Mouse (Mus musculus) heart, embryonic 13.5 days (tissue): Measurements from ENCODE around the gene Epop. TPM values are rescaled to one million over a fixed set of nuclear protein-coding genes. Genes with fewer than 3 reads are reported as not detected.
"Not testable (repeated sequence)": the region's sequence is repeated elsewhere in the genome, so short reads cannot be mapped to it uniquely, and the experiment has no call there.

ENCODE experiments used
- ATAC-seq: fragments of 200-750 bp; cut with Nextera tagmentation; 2 replicates; pipeline ENCODE4 v1.8.0; 2017; ENCODE audit warnings: moderate TSS enrichment; ENCODE audit not compliant: insufficient number of reproducible peaks, low FRiP score, low TSS enrichment; ENCODE audit errors: extremely low read depth
- H3K27ac ChIP-seq: fragments of 300-500 bp; sonication (generic); replicated peaks from 2 replicates; pipeline ENCODE4 v1.5.1; 2015; ENCODE audit warnings: moderate library complexity, mild to moderate bottlenecking, inconsistent platforms
- H3K27me3 ChIP-seq: fragments of 300-500 bp; sonication (generic); replicated peaks from 2 replicates; pipeline ENCODE4 v1.6.1; 2015; ENCODE audit warnings: mild to moderate bottlenecking, inconsistent platforms
- H3K36me3 ChIP-seq: fragments of 300-500 bp; sonication (generic); 2 replicates; pipeline ENCODE4 v1.6.1; 2015; ENCODE audit warnings: mild to moderate bottlenecking, inconsistent platforms
- H3K4me1 ChIP-seq: fragments of 300-500 bp; sonication (generic); 2 replicates; pipeline ENCODE4 v1.6.1; 2015; ENCODE audit warnings: inconsistent platforms
- H3K4me2 ChIP-seq: fragments of 300-500 bp; sonication (generic); 2 replicates; pipeline ENCODE4 v1.6.1; 2015; ENCODE audit warnings: inconsistent platforms, mild to moderate bottlenecking, moderate library complexity
- H3K4me3 ChIP-seq: fragments of 300-500 bp; sonication (generic); 2 replicates; pipeline ENCODE4 v1.5.1; 2015; ENCODE audit warnings: moderate library complexity, mild to moderate bottlenecking, inconsistent platforms
- H3K9ac ChIP-seq: fragments of 300-500 bp; sonication (generic); 2 replicates; pipeline ENCODE4 v1.6.1; 2015; ENCODE audit warnings: inconsistent platforms, mild to moderate bottlenecking, moderate library complexity
- H3K9me3 ChIP-seq: fragments of 300-500 bp; sonication (generic); 2 replicates; pipeline ENCODE4 v1.6.1; 2016; ENCODE audit warnings: inconsistent platforms
- WGBS: fragments of 180-500 bp; shearing (Covaris S2); methylation state at CpG from one replicate; pipeline ENCODE4 v1.1.7; 2015; ENCODE audit warnings: mixed read lengths; 5-methylcytosine and 5-hydroxymethylcytosine counted together
- polyA plus RNA-seq: library from polyadenylated mRNA; unstranded; fragments of >200 nt; fragmentation: Nextera tagmentation; extraction: Ambion mirVana; gene quantifications from 2 replicates; pipeline ENCODE4 v1.2.1, GENCODE M21; 2015

Epop gene
- polyA plus RNA-seq, 1 experiment from 2014 or later, result 1.1 TPM

DNA sequence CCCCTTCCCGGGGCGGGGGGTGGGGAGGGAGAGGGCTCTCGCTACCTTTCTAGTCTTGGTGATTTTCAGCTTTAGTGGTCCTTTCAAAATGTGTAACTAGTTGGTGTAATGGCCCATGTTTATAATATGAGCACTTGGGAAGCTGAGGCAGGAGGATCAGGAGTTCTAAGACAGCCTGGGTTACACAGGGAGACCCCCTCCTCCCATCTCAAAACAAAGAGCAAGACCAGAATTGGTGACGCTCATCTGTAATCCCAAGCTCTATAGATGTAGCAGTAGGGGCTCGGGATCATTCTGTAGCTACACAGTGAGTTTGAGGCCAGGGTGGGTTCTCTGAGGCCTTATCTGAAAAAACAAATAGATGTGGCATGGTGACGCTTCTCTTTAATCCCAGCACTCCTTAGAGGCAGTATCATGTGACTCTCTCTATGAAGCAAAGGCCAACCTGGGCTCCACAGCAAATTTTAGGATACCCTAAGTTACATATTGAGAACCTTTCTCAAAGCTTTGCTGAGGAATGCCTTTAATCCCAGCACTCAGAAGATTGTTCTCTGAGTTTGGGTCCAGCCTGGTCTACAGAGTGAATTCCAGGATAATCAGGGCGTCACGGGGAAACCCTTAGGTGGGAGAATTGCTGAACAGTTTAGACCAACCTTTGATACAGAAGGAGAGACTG, 14.0 kb upstream of the Epop start:
- Histone ChIP-seq H3K27ac (no peak overlapping the region), H3K4me2 (no peak overlapping the region), H3K9me3 (peaks cover 6% of the 10 kb centered on the region; the same call in 1 of the 2 replicates), H3K27me3 (0 out of 2 replicates have a peak, but pooled peaks cover 2% of the 10 kb centered on the region), H3K4me3 (no peak overlapping the region), H3K4me1 (no peaks in the 10 kb centered on the region), H3K9ac (no peak overlapping the region), H3K36me3 (no peaks in the 10 kb centered on the region)
- 68% methylated on average over 8 of the region's 8 CpGs for WGBS
- ATAC-seq, result no peak

DNA sequence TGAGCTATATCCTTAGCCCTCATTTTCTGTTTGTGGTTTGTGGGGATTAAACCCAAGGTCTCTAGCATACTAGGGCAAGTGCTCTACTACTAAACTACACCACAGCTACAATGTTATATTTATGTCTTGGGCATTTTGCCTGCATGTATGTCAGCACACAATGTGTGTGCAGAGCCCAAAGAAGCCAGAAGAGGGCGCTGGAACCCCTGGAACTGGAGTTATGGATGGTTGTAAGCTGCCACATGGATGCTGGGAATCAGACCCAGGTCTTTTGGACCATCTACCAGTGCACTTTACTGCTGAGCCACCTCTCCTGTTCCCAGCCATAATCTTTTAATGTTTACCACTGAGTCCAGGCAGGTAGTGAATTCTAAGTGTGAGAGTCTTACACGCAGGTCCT, 13.2 kb upstream of the Epop start:
- 0 out of 2 replicates have a peak, but pooled peaks cover 7% of the 10 kb centered on the region for H3K27me3 ChIP-seq
- H3K36me3 ChIP-seq, result no peaks in the 10 kb centered on the region
- no peak overlapping the region for H3K4me3 ChIP-seq
- WGBS, result 46% methylated on average over 2 of the region's 2 CpGs
- no peaks in the 10 kb centered on the region for H3K4me1 ChIP-seq
- peaks cover 6% of the 10 kb centered on the region; the same call in 1 of the 2 replicates for H3K9me3 ChIP-seq
- no peak overlapping the region for H3K4me2 ChIP-seq
- no peak overlapping the region for H3K9ac ChIP-seq
- ATAC-seq, result no peak
- no peak overlapping the region for H3K27ac ChIP-seq

DNA sequence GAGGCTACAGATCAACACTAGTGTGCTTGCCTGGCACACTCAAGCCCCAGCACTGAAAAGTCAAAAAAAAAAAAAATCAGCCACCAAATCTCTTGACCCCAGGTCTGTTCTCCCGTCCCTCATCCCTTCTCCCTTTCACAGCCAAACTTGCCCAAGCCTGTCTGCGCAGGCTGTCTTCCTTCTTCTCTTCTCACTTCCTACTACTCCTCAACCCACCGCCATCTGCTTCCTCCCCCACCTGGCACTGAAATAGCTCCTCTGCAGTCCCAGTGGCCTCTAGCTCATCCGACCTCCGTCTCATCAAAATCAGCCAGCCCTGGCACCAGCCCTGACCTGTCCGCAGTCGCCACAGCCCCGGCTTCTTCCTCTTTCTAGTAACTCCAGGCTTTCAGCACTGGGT, 12.2 kb upstream of the Epop start:
- peaks cover 6% of the 10 kb centered on the region; the same call in 1 of the 2 replicates for H3K9me3 ChIP-seq
- ATAC-seq, result no peak
- WGBS, result 41% methylated on average over 8 of the region's 8 CpGs
- H3K9ac ChIP-seq, result 0 out of 2 replicates have a peak overlapping the region, but pooled peaks have one; percentile 15
- H3K27ac ChIP-seq, result no peak overlapping the region
- H3K27me3 ChIP-seq, result 0 out of 2 replicates have a peak, but pooled peaks cover 9% of the 10 kb centered on the region
- H3K4me1 ChIP-seq, result no peaks in the 10 kb centered on the region
- H3K36me3 ChIP-seq, result no peaks in the 10 kb centered on the region
- no peak overlapping the region for H3K4me3 ChIP-seq
- H3K4me2 ChIP-seq, result no peak overlapping the region

DNA sequence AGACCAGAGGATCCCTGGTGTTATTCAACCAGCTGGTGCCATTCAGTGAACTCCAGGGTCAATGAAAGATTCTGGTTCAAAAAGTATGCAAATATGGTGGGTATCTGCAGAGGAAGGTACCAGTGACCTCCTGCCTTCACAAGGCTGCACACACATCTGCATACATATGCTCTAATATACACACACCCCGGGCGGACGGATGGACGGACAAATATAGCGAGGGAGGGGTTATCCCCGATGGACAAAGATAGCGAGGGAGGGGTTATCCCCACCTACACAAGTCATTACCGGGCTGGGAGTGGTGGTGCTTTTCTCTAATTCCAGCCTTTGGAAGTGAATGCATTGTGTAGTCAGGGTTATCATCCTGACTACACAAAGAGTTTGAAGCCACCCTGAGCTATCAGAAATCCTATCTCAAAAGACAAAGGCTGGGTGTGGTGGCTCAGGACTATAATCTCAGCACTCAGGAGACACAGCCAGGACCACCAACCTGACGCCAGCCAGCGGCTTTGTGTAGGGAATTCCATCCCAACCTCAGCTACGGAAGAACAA, 6.0 kb upstream of the Epop start:
- WGBS, result 70% methylated on average over 11 of the region's 11 CpGs
- no peak overlapping the region for H3K9ac ChIP-seq
- peaks cover 33% of the 10 kb centered on the region for H3K27me3 ChIP-seq
- H3K4me3 ChIP-seq, result no peak overlapping the region
- no peak overlapping the region for H3K27ac ChIP-seq
- no peak overlapping the region for H3K4me2 ChIP-seq
- H3K9me3 ChIP-seq, result no peaks in the 10 kb centered on the region
- no peak for ATAC-seq
- H3K36me3 ChIP-seq, result no peaks in the 10 kb centered on the region
- 0 out of 2 replicates have a peak, but pooled peaks cover 2% of the 10 kb centered on the region for H3K4me1 ChIP-seq

DNA sequence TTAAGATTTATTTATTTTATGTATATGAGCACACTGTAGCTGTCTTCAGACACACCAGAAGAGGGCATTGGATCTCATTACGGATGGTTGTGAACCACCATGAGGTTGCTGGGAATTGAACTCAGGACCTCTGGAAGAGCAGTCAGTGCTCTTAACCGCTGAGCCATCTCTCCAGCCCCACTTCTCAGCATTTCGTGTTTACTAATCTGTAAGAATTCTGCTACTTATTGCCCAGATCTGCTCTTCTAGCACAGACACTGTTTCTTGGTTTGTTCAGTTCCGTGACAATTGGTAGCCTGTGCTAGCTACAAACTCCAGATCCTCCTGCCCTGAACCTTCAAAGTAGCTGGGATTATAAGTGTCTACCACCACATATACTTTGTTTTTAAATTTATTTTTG, 2.9 kb upstream of the Epop start:
- ATAC-seq, H3K9me3 ChIP-seq, H3K4me3 ChIP-seq, H3K4me2 ChIP-seq, H3K9ac ChIP-seq, H3K27ac ChIP-seq, H3K36me3 ChIP-seq: not testable (repeated sequence)
- peaks cover 55% of the 10 kb centered on the region for H3K27me3 ChIP-seq
- H3K4me1 ChIP-seq, result peaks cover 26% of the 10 kb centered on the region
- WGBS, result 77% methylated on average over 4 of the region's 4 CpGs

DNA sequence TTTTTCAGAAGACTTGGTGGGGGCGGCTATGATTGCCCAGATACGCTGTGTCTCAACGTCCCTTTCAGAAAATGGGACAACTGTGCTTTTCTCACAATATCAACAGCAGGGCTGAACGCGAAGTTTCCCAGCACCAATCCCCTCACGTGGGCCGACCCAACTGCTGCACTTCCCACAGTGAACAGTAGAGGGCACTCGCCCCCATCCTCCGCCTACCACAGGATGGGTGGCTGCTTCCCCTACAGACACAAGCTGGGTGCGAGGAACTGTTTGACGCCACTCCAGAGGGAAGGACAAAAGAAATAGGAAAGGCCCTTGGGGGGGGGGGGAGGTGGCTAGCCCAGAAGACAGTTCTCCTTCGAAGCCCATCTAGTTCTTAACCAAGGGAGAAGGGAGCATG, 2.4 kb upstream of the Epop start:
- H3K9ac ChIP-seq, result no peak overlapping the region
- no peak for ATAC-seq
- H3K4me3 ChIP-seq, result no peak overlapping the region
- H3K27ac ChIP-seq, result no peak overlapping the region
- whole genome bisulfite sequencing, result 3% methylated on average over 12 of the region's 12 CpGs
- no peaks in the 10 kb centered on the region for H3K36me3 ChIP-seq
- peaks cover 60% of the 10 kb centered on the region for H3K27me3 ChIP-seq
- H3K4me2 ChIP-seq, result no peak overlapping the region
- H3K4me1 ChIP-seq, result peaks cover 29% of the 10 kb centered on the region
- H3K9me3 ChIP-seq, result no peaks in the 10 kb centered on the region

DNA sequence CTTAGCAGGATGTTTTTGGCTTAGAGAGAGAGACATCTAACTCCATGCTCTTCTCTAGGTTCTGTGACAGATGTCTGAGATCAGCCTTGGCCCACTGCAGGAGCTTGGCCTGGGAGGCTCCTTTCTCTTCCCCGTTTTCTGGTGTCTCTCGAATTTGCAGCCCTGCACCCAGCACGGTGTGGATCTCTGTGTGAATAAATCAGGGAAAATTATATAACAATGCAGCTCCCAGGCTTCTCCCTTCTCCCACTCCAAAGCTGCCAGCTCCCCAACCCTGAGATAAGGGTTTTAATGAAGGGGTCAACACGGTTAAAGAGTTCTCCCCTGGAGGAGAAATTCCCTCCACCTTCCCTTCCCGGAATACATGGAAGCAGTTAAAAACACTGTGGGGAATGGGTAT, 2.0 kb upstream of the Epop start:
- WGBS, result 20% methylated on average over 5 of the region's 5 CpGs
- no peak overlapping the region for H3K9ac ChIP-seq
- H3K27me3 ChIP-seq, result peaks cover 64% of the 10 kb centered on the region
- H3K36me3 ChIP-seq, result no peaks in the 10 kb centered on the region
- H3K4me1 ChIP-seq, result peaks cover 33% of the 10 kb centered on the region
- no peak overlapping the region for H3K27ac ChIP-seq
- H3K9me3 ChIP-seq, result no peaks in the 10 kb centered on the region
- no peak for ATAC-seq
- H3K4me3 ChIP-seq, result no peak overlapping the region
- H3K4me2 ChIP-seq, result no peak overlapping the region

DNA sequence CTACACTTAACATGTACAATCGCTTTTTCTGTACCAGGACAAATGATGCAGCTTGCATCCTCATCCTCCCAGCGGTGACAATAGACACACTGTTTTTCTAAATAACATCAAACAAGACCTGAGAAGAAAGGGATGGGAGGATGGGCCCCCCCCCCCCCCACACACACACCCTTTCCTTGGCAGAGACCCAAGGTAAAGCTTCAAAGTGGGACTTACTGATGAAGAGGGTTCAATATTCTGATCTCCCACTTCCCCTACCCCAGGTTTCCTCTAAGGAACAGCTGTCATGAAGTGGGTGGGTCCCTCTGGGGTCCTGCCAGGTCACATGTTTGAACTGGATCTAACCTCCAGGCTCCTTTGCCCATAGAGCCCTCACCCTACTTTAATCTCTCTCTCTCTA, 1.5 kb upstream of the Epop start:
- Histone ChIP-seq H3K9ac (no peak overlapping the region), H3K27me3 (peaks cover 69% of the 10 kb centered on the region), H3K27ac (no peak overlapping the region), H3K9me3 (no peaks in the 10 kb centered on the region), H3K4me2 (no peak overlapping the region), H3K4me1 (peaks cover 34% of the 10 kb centered on the region), H3K4me3 (no peak overlapping the region), H3K36me3 (no peaks in the 10 kb centered on the region)
- WGBS, result 36% methylated on average over 2 of the region's 2 CpGs
- no peak for ATAC-seq

DNA sequence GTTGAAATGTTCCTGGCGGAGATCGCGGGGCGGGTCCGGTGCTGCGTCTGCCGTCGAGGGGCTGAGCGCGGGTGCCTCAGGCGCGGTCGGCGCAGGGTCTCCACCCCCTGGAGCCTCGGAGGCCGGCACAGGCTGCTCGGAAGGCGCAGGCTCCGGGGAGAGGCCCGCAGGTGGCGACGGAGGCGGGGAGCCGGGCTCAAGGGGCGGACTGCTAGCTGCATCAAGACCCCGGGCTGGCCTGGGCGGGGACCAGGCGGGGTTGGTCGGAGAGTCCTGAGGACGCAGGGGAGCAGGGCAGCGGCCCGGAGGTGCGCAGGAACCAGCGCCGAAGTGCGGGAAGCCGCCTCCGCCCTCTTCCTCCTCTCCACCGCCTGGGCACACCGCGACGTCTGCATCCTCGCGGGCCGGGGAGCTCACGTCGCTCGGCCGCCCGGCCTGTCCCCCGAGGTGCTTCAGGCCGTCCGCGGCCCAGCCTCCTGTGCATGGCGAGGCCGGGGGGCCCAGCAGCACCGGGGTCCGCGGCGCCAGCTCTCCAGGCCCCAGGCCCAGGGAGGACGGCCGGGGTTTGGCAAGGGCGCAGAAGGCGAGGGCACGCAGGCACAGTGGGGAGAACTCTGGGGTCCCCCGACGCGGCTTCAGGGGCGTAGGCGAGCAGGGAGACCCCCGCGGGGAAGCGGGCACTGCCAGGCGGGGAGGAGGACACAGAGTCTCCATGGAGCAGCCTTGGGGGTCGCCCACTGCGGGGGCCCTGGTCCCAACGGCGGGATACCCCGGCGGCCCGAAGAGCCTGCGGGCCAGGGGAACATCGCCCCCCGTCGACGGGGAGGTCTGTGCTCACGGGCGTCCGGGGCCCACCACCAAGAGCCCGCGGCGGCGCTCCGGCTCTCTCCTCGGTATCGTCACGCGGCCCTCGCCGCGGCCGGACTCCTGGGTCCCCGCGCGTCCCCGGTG, 659 bp downstream of the Epop start:
- no peaks in the 10 kb centered on the region for H3K9me3 ChIP-seq
- peak overlapping the region; percentile 87 for H3K9ac ChIP-seq
- H3K4me2 ChIP-seq, result peak overlapping the region; percentile 90
- under 1% methylated on average over 92 of the region's 106 CpGs for WGBS
- no peak overlapping the region for H3K27ac ChIP-seq
- H3K4me1 ChIP-seq, result peaks cover 34% of the 10 kb centered on the region
- H3K36me3 ChIP-seq, result no peaks in the 10 kb centered on the region
- no peak for ATAC-seq
- H3K27me3 ChIP-seq, result peaks cover 85% of the 10 kb centered on the region
- peak overlapping the region; percentile 69 for H3K4me3 ChIP-seq

DNA sequence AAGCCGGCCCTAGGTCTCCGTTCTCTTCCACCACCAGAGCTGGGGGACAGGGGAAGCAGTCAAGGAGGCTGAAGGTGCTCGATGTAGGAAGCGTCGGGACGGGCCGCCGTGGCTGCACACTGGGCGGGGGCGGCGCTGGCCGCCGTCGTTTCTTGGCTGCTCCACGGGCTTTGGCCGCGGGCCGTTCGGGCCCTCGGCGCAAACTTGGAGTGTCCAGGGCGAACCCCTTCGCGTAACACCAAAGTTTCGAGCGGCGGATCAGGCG, 1.3 kb downstream of the Epop start:
- H3K27ac ChIP-seq, result no peak overlapping the region

DNA sequence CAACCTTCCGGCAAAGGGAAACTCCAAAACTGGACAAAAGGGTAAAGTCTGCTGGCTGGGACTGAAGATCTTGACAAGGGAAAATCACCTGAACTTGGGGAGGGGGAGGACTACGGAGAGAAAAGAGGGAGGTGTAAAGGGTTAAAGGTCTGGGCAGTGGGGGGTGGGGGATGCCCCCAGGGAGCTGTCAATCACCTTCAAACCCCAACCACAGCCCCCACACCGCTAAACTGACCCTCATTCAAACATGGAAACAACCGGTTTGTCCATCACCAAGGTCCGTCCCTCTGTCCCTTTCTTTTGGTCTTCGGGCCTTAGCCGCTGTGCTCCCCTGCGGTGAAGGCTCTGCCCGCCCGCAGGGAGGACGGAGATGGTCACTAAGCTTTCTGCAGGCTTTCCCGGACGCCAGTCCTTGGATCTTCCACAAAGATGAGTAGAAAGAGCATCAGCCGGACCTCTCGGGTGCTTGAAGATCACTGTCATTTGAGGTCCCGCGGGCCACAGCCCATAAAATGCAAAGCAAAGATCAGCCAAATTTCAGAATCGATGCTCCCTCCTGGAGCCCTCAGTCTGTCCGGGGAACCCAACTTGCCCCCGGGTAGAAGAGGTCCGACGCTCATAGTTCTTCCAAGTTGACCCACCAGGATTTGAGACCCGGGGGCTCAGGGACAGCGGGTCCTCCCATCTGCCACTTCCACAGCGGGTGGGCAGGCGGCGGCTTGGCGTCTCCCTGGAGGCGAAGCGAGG, 1.8 kb downstream of the Epop start:
- Histone ChIP-seq H3K36me3 (no peaks in the 10 kb centered on the region), H3K4me1 (peaks cover 34% of the 10 kb centered on the region), H3K9me3 (no peaks in the 10 kb centered on the region), H3K27ac (no peak overlapping the region), H3K9ac (peak overlapping the region; percentile 51; the same call in 1 of the 2 replicates), H3K4me2 (peak overlapping the region; percentile 90), H3K27me3 (peaks cover 94% of the 10 kb centered on the region), H3K4me3 (peak overlapping the region; percentile 69)
- WGBS, result 3% methylated on average over 30 of the region's 30 CpGs
- no peak for ATAC-seq

More for the DNA sequence above, 1.3 kb downstream of the Epop start:
- Histone ChIP-seq H3K9me3 (no peaks in the 10 kb centered on the region), H3K4me2 (peak overlapping the region; percentile 90), H3K36me3 (no peaks in the 10 kb centered on the region), H3K4me1 (peaks cover 34% of the 10 kb centered on the region), H3K4me3 (peak overlapping the region; percentile 69), H3K9ac (peak overlapping the region; percentile 51; the same call in 1 of the 2 replicates), H3K27me3 (peaks cover 89% of the 10 kb centered on the region)
- 3% methylated on average over 28 of the region's 28 CpGs for WGBS
- ATAC-seq, result no peak
